Mouse (Mus musculus) adipocyte (in vitro differentiated cells): ENCODE data around the gene Tigd3.

Experiments
- DNase-seq: peaks from one replicate; pipeline ENCODE4 v3.0.0-alpha.2; 2016; ENCODE audit warnings: low spot score

The Tigd3 gene

DNA sequence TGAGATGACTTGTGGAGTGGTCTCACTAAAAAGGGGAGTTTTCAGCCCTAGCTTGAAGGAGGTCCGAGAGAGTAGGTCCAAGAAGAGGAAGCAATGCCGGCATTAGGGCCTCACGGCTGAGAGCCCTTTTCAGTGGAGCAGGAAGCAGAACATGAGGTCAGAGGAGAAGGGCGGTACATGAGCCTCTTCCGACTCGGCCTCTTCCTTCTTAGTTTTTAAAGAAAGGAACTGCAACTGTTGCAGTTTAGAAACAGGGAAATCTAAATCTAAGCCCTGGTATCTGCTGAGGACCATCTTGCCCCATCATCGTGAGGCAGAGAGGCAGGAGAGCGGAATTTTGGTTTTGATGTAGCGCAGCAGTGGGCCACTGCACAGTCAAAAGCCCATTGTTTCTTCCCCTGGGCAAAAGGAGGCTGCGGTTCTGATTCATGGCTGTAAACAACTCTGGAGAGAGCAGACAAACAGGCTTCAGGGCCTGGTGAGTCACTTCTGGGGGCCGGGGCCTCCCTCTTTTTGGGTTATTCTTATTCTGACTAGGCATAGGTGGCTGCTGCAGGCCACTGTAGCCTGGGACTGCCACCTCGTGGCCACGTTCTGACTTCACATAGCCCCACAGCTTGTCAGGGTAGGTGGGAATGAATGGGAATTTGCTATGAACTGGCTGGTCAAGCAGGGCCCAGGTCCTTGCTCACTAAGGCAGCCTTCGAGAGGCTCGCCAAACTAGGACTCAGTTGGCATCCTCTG, 16.2 kb downstream of the Tigd3 start, which contains the start of gene Slc25a45:
Gene Slc25a45, plus strand, starts transcription at position 191 of the 744 bp plus-strand sequence.
- peak; percentile 83 for DNase-seq

DNA sequence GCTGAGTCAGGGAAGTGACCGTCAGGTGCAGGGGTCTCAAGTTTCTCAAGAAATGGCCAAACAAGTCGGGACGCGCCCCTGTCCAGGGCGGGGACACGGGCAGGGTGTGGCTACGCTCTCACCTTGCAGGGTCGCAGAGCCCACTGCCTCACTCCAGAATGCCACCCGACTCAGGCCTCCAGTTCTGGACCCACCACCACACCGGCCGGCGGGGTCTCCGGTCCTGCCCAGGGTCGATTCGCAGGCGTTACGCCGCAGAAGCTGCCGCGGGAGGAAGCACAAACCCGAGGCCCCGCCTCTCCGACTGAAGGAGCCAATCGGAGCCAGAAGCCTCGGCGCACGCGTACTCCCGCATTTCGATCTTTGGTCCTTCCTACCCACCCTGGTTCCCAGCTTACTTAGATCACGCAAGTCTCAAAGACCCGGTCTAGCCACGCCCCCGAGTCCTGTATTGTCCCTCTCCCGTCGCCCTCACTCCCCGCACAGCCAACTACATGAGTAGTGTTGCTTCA, 18.9 kb downstream of the Tigd3 start, which contains the start of gene Frmd8:
Gene Frmd8, minus strand, starts transcription at position 306 of the 512 bp plus-strand sequence.
- peak; percentile 91 for DNase-seq

DNA sequence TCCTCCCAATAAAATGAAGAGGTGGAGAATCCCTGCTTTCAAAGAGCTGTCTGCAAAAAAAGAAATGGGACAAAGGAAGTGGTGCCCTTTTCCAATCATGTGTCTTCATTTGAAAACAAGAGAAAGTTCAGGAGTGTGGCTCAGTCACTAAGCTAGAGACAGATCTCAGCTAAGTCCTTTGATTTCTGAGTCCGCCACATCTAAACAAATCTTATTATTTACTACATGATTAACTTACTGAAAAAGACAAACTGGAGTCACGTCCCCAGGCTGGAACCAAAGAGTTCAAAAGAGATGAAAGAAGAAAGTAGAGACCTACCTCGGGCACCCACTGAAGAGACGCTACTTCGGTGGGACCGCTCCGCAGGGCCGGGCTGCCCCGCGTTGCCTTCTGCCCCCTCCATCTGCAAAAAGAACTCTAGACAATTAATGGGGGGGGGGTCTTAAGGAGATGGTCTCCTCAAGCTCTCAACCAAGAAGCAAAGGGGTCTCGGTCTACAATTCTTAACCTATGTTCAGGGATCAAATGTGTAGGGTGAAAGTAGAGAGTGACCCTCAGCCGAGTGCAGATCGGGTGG, 19.5 kb downstream of the Tigd3 start:
- DNase-seq: no peak

DNA sequence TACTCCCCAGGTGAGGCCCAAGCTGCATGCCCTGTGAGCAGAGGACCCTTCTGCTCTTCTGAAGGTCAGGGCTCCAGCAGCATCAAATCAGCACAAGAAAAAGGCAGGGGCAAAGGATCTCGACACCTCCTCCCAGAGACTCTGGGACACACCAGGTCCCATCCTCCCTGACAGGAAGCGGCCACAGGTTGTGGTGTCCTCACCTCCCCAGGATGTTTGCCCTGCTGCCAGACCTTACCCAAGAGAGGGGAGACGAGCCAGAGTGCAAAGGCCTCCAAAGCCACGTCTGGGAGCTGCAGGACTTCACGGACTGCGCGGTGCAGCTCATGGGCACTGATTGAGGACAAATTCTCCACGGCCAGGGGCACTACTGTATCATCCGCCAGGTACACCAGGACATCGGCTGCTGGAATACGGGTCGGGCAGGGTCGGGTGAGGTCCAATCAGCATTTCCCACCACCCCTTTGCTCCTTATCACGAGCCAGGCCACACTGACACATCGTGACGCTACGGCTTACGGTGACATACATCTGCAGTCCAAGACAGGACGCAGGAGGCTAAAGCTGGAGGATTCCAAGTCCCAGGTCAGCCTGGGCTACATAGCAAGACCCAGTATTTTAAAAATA, 20.9 kb downstream of the Tigd3 start:
- no peak for DNase-seq

DNA sequence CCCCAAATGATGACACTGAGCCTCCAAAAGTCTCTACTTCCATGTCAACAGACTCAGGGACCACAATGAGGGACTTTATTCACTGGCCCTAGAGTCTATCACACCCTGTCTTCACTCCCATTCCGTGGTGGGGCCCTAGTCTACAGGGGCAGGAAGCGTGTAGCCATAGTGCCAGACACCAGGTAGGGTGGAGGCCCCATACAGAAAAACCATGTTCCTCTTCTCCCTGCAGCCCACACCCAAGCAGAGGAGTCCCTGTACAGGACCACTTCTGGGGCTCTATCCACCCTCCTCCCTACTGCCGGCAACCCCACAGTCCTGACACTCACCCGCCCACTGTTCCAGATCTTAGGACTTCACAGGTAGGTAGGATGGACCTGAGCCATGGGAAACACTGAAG, 21.4 kb downstream of the Tigd3 start:
- DNase-seq: no peak

DNA sequence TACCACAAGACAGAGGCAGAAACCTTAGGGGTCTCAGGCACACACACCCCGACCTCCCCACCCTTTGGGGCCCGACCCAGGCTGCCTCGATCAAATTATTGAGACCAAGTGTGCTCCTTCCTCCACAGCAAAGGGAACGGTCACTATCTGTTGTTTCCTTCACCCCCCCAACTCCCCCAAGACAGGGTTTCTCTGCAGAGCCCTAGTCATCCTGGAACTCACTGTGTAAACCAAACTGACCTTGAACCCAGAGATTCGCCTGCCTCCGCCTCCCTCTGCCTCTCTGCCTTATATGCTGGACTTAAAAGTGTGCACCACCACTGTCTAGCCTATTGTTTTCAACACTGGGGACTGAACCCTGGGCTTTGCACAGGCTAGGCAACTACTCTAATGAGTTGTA, 22.3 kb downstream of the Tigd3 start:
- DNase-seq: no peak

DNA sequence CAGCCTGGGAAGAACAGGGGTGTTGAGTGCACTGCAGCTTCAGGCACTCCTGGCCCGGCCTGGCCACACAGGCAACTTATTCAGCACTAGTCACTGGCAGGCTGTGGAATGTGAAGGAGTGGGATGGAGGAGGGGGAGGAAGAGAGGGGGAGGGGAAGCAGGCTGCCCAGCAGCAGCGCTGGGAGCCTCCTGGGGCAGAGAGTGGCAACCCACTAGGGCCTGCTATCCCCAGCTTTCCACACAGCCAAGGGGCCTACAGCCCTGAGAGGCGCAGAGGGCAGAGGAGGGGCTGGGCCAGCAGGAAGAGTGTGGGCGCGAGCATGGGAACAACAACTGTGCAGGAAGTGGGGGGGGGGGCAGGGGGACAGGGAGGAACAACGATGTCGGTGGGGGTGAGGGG, 22.7 kb downstream of the Tigd3 start:
- DNase-seq: no peak

DNA sequence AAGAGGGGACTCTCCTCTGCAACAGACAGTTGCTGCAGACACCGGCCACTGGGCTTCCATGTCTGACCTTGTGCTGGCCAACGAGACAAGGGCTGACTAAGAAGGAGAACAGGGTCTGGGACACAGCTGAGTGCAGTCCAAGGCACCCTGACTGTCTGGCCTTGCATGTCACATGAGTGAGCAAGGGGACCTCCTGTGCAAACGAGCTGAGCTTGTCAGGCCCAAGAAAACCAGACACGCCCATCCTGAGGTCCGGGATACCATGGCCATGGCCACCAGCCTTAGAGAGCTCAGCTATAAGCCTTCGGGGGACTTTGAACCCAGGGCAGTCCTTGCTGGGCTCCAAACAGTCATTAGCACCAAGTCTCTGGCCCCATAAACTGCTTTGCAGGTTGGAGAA, 25.9 kb downstream of the Tigd3 start:
- no peak for DNase-seq

DNA sequence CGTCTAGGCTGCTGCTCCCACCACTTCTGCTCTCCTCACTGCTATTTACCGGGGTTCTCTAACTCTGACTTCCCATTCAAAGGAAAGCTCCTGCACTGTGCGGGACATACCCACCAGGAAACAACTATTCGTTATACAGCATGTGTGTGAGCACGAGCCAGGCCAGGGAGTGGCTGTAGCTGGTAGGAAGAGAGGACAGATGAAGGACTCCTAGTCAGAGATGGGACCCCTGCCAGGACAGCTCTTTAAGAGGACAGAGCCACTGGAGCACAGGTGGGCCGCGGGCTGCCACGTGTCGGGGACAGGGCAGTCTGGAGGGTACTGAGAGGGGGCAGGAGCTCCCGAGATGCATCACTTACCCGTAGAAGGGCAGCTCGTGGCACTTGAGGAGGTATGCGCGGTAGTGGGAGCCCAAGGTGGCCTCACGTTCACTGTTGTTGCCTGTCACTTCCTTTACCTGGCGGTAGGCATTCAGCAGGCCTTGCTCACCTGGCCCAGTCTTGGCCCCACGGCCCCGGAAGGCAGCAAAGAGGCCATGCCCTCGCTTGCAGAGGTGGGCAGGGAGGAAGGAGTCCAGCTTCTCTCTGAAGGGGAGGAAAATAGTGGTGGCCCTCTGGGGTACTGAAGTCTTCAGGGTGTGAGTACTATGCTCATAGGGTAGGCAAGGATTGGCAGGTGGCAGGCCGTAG, 29.1 kb downstream of the Tigd3 start:
- no peak for DNase-seq

DNA sequence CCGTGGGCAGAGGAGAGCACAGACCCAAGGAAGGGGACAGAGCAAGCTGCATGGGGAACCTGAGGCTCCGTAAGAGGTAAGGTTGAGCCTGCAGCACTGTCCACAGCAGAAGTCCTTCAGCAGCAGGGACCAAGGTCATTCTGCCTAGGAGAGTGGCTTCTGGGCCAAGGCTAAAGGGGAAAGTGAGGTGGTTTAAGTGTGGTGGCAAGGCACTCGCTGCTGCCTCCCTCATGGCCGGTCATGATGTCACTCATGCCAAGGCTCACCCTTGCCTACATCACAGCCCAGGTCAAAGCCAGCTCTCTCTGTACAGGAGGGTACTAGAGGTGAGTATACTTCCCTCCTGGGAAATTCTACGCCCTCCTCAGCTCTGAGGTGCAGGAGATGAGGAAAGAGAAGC, 30.2 kb downstream of the Tigd3 start:
- no peak for DNase-seq

DNA sequence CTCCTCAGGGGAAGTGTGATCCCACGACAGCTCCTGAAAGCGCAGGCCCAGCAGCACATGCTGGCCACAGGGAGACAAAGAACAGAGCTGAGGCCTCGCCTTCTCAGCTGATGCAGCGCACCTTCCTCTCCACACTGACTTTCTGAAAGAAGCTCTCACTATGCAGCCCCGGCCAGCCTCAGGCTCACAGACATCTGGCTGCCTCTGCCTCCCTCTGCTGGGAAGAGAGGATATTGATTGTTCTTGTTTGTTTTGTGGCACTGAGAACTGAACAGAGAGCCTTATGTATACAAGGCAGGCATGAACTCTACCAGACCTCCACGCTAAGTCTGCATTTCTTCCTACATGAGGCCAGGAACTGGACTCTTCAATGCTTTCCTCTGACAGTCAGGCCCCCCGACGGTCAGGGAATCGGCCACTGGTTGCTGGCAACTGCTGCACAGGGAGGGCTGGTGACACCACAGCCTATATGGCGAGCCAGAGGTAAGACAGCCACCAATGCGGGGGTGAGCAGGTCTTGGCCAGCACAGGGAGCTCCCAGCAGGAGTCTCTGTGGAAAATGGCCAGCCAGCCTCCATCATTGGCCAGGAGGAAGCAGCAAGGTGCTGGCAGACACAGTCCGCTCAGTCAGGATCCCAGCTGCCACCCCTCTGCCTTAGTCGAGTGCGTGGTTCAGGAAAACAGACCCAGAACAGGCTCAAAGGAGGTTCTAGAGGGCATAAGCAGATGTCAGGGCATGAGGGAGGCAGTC, 31.4 kb downstream of the Tigd3 start:
- no peak for DNase-seq

DNA sequence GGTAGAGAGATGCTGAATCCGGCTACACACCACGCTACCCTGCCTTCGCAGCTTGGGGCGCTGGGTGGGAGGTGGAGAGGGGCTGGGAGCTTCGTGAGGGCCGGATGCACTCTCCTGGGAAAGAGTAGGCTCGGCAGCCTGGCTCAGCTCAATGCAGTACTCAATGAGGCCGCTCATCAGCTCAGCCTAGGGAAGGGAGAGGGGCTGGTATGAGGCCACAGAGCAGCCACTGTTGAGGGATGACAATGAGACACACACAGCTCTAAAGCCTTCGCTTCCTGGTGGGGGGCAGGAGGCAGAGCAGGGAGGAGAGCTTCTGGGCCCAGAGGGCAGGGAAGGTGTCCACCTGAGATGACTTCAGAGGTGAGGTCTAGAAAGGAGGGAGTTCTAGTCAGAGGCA, 37.3 kb downstream of the Tigd3 start:
- no peak for DNase-seq

DNA sequence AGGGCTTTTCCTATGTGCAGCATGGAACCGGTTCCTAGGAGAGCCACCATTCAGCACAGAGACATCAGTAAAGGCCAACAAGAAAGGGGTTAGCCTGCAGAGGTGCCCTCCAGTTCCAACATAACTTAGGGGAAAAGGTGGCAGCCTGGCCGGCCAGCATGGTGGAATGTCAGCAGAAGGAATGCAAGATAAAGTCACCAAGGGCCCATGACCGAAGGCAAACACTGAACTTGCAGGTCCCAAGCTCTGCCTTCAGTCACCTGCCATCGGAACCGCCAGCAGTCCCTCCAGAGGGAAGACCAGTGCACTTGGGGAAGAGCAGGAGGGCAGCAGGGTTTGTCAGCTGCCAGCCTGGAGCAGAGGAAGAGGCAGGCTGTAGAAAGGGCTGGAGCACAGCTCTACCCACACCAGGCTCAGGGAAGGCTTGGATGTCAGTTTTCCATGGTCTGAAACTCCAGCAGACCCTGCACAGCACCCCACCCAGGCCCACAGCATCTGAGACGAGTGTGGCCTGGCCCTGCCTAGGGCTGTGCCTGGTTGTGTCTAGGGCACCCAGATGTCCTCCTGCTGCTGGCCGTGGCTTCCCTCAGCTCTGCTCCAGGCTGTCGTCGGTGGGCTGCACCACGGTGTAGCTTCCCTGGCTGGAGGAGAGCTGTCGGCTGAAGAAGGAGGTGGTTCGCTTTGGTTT, 41.8 kb downstream of the Tigd3 start:
- no peak for DNase-seq

DNA sequence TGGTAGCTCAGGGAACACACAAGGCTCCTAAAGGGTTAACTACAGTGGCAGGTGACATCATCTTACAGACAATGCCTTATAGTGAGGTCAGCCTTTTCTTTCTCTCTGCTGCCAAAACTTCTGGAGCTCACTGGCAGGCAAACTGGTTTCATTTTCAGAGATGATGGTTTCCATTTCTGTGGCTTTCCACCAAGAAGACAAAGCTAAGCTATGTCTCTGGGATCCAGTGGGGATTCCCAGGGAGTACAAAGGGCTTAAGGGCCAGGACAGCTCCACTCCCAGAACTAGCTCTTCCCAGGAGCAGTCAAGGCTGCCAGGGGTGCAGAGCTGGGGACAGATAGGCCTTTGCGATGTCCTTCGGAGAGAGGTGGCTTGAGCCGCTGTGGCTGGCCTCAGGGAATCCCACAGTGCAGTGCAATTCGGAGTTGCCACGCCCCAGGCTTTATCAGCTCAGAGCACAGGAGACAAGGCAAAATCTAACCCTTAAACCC, 42.4 kb downstream of the Tigd3 start:
- DNase-seq: peak; percentile 94

DNA sequence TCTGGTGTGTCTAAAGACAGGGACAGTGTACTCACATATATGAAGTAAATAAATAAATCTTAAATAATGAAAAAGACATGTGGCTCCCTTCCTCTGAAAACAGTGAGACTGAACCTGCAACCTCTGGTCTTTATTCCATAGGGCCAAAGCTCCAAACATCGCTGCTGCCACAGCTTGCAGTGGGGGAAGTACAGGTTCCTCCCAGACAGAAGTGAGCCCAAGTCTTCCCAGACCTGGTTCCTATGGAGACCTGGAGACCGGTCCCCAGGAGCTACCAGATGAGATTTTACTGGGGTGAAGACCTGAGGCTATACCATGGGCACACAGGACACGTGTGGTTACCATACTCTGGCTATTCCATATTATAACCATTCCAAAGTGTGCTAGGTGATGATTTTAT, 43.1 kb downstream of the Tigd3 start:
- DNase-seq: peak; percentile 31

DNA sequence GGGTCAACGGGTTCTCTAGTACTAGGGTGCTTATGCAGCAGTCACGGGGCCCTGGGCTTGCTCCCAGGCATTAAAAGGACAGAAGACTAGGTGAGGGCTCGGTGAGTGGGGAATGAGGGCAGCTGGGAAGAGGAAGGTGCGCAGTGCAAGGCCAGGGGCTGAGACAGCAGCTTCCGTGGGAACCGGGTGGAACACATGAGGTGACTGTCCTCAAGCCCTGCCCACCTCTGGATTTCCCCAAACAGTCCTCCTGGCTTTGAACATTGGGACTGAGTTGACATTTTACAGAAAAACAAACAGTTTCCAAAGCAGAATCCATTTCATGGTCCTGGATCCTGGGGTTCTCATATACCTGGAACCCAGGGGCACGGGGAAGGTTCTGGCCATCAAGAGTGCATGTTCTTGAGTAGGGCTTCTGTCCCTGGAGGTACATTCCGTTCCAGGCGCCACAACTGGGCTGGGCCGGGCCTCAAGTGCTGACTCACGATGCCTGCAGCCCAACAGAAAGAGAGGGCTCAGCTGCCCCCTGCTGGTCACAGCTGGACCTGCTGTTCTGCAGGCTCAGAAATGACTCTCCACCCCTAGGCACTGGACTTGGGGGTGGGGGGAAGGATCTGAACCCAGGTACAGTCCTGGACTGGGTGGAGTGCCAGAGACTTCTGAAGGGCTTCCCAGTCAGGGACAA, 44.0 kb downstream of the Tigd3 start:
- peak; percentile 96 for DNase-seq

DNA sequence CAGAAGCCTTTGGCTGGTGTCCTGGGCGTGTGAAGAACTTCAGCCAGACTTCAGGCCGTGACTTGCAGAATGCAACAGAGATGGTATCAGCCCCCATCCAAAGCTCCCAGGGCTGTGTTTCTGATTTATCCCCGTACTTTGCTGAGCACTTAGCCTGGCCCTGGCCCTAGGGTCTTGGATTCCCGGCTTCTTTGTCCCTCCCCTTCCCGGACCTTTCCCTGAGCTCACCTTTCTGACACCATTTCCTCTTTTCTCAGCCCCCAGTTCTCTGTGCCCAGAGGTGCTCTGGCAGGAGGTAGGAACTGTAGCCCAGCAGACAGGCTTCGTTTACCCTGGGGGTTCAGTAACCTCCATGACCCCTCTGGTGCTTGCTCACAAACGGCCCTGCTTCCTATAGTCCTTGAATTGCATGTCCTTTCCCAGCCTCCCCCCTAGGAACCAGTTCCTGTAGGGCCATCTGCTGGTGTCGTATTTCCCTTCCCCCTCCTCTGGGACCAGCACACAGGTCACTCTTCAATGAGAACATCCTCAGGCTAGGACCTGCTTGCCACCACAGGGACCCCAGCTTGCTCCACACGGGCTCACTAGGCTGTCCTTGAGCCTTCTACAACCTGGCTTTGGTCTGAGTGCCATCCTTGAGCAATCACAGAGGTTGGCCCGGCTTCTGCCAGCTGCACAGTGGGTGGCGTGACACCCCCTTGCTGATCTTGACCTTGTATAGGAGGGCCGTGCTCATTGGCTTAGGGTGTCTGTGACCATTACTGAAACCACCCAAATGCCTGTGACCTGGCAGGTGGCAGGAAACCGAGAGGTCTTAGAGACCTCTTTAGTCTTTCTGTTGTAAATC, 44.9 kb downstream of the Tigd3 start:
- DNase-seq: peak; percentile 75

DNA sequence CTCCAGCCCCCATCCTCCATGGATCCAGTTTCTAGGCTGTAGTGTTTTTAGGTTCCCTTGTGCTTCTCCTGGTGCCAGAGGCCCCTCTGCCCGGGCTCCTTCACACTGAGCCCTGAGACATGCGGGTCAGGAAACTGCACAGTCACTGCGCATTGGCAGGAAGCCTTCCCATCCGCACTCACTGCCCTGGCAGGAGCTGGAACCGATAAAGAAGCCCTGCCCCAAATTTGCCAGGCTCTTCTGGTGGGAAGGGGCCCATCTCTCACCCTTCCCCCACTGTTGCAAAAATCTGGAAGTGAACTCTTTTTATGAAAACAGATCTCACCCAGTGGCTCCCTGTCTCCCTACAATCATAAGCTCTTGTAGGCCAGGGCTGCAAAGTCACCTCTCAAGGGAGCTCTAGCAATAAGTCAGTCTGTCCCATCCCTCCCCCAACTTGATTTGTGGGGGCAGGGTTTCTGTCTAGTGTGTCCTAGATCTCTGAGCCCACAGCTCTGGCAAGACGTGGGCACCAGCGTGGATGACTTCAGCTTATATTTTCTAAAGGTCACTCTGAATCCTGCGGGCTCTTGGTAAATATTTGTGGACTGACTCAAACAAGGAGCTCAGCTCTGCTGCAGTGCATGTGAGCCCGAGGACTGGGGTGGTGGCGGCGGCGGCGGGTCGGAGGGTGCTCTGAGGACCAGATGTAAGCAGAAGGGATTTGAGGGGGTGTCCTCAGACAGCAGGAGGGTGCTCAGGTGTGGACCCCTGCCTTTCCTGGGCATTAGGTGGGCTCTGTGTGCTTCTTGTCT, 45.7 kb downstream of the Tigd3 start:
- peak; percentile 96 for DNase-seq
